Mouse (Mus musculus) stomach, embryonic 16.5 days (tissue): ENCODE results near the gene Lrrtm1. TPM values are rescaled to one million over a fixed set of nuclear protein-coding genes. Genes with fewer than 3 reads are reported as not detected.

ENCODE experiments used
- ATAC-seq: fragments of 200-750 bp; cut with Nextera tagmentation; 2 replicates; pipeline ENCODE4 v1.8.0; 2017; ENCODE audit warnings: moderate number of reproducible peaks, moderate TSS enrichment; ENCODE audit not compliant: insufficient read depth, low FRiP score
- H3K27ac ChIP-seq: fragments of 300-500 bp; sonication (generic); 2 replicates; pipeline ENCODE4 v1.5.1; 2014; ENCODE audit warnings: low read length
- H3K27me3 ChIP-seq: fragments of 300-500 bp; sonication (generic); 2 replicates; pipeline ENCODE4 v1.6.1; 2014; ENCODE audit warnings: low read length, control low read depth, mixed read lengths; ENCODE audit not compliant: control insufficient read depth, insufficient read depth
- H3K36me3 ChIP-seq: fragments of 300-500 bp; sonication (generic); 2 replicates; pipeline ENCODE4 v1.6.1; 2014; ENCODE audit warnings: low read length; ENCODE audit not compliant: control insufficient read depth, insufficient read depth
- H3K4me1 ChIP-seq: fragments of 300-500 bp; sonication (generic); 2 replicates; pipeline ENCODE4 v1.6.1; 2014; ENCODE audit warnings: low read length, control low read depth, mixed read lengths; ENCODE audit not compliant: control insufficient read depth, insufficient read depth
- H3K4me2 ChIP-seq: fragments of 300-500 bp; sonication (generic); 2 replicates; pipeline ENCODE4 v1.6.1; 2014; ENCODE audit warnings: low read depth, low read length, mixed read lengths
- H3K4me3 ChIP-seq: fragments of 300-500 bp; sonication (generic); replicated peaks from 2 replicates; pipeline ENCODE4 v1.5.1; 2014; ENCODE audit warnings: mild to moderate bottlenecking, low read length
- H3K9ac ChIP-seq: fragments of 300-500 bp; sonication (generic); 2 replicates; pipeline ENCODE4 v1.6.1; 2014; ENCODE audit warnings: low read length
- H3K9me3 ChIP-seq: fragments of 300-500 bp; sonication (generic); replicated peaks from 2 replicates; pipeline ENCODE4 v1.6.1; 2016; ENCODE audit warnings: low read length, control low read depth; ENCODE audit not compliant: control insufficient read depth
- WGBS: fragments of 180-500 bp; shearing (Covaris S2); extraction: QIAGEN DNeasy Blood & Tissue Kit; methylation state at CpG from one replicate; pipeline ENCODE4 v1.1.7; 2014; 5-methylcytosine and 5-hydroxymethylcytosine counted together
- polyA plus RNA-seq: library from polyadenylated mRNA; unstranded; fragments of >200 nt; fragmentation: Nextera tagmentation; extraction: Ambion mirVana; gene quantifications from 2 replicates; pipeline ENCODE4 v1.2.1, GENCODE M21; 2015

The Lrrtm1 gene
- polyA plus RNA-seq = 2.9 and 3.1 TPM in 2 replicates

DNA sequence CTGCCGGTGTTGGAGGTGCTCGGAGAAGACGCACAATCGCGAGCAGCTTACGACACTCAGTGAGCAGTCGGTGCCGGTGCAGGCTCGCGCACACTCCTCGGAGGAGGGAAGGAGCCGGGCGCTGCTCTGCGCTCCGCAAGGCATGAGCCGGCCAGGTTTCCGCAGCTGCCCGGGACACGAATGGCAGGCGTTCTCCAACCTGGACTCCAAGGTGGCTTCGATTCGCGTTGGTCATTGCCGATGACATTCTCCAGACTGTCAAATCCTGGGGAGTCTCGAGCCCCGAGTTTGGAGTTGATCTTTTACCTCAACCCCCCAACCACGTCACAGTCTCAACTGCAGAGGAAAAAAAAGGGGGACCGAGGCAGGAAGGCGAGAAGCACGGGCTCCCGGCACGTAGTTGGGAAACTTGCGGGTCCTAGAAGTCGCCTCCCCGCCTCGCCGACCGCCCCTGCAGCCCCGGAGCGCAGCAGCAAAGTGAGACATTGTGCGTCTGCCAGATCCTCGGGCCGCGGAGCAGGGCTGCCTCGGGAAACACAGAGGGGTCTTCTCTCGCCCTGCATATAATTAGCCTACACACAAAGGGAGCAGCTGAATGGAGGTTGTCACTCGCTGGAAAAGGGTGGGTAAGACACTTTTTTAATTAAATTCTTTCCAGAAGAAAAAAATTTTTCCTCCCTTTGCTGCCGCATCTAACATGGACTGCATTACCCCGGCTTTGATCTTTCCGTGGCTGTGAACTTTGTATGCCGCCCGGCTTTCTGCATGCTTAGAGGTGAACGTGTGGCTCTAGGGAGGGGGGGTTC lies at the start of gene Lrrtm1:
Gene Lrrtm1, plus strand, starts transcription at position 89 of the 806 bp plus-strand sequence.
- Histone ChIP-seq H3K9ac (peak within 1 kb of the TSS; percentile 49), H3K27ac (no peak within 1 kb of the TSS), H3K27me3 (peaks cover 28% of the 10 kb centered on the region), H3K9me3 (no peaks in the 10 kb centered on the region), H3K4me3 (peak within 1 kb of the TSS; percentile 51), H3K36me3 (no peaks in the 10 kb centered on the region), H3K4me1 (peaks cover 8% of the 10 kb centered on the region; the same call in 1 of the 2 replicates), H3K4me2 (peak within 1 kb of the TSS; percentile 92)
- peak; percentile 77; the same call in 1 of the 2 replicates for ATAC-seq
- under 1% methylated on average over 53 of the region's 53 CpGs for WGBS

DNA sequence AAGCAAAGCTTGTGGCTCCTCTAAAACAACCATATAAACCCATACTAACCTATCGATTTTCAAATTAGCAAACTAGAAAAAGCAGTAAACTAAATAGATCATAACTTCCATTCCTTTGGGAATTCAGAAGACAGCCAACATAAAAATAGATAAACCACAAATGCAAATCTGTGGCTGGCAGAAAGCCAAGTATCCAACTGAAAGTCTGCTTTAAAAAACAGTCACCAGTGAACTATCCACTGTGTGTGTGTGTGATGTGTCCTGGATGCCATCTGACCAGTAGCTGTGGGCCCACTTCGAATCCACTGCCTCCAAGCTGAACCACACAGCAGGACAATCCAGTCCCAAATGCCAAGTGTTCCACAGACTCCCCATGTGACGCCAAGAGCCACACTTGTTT lies 45.8 kb upstream of the Lrrtm1 start:
- Histone ChIP-seq H3K9ac (no peak overlapping the region), H3K36me3 (no peaks in the 10 kb centered on the region), H3K4me1 (no peaks in the 10 kb centered on the region), H3K27ac (no peak overlapping the region), H3K9me3 (no peaks in the 10 kb centered on the region), H3K4me2 (no peak overlapping the region), H3K27me3 (no peaks in the 10 kb centered on the region), H3K4me3 (no peak overlapping the region)
- ATAC-seq = no peak
- WGBS = 75% methylated on average over 3 of the region's 3 CpGs

DNA sequence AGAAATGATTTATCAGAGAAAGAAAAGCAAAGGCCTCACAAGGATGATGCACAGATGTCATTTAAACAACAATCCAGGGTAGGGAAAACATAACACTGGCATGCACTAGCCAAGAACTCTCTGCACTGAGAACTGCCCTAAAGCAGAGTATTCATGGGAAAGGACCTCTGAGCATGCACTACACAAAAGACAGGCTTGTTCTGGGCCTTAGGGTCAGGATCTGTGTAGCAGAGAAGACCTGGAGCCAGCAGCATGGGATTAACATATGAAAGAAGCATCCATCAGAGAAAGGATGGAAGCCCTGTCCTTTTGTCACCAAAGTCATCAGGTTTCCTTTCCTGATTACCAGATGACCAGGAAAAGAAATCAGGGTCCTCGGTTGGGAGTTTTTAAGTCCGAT lies 43.1 kb upstream of the Lrrtm1 start:
- Histone ChIP-seq H3K36me3 (no peaks in the 10 kb centered on the region), H3K4me2 (no peak overlapping the region), H3K4me3 (no peak overlapping the region), H3K4me1 (no peaks in the 10 kb centered on the region), H3K9me3 (no peaks in the 10 kb centered on the region), H3K9ac (no peak overlapping the region), H3K27ac (no peak overlapping the region), H3K27me3 (no peaks in the 10 kb centered on the region)
- ATAC-seq = no peak
- 68% methylated on average over 2 of the region's 2 CpGs for WGBS

DNA sequence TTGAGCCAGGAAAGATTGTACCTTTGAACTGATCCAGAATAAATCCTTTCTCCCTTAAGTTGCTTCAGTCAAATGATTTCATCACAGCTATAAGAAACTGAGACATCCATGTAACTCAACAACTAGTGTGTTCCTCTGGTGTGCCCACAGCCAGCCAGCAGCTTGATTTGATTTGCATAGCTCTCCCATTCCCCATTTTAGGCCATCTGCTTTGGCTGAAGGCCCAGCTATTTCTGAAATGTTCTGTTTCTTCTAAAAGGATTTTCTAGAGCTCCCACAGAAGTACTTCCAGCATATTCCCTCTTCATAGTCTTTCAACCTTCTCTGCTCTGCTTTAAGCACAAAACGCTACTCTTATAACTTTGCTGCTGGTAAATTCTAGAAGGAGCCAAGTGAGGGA lies 33.3 kb upstream of the Lrrtm1 start:
- WGBS = 79% methylated on average over 1 of the region's 1 CpGs
- no peak overlapping the region for H3K4me3 ChIP-seq
- H3K4me2 ChIP-seq = no peak overlapping the region
- H3K27me3 ChIP-seq = no peaks in the 10 kb centered on the region
- H3K36me3 ChIP-seq = no peaks in the 10 kb centered on the region
- H3K27ac ChIP-seq = no peak overlapping the region
- ATAC-seq = no peak
- H3K9ac ChIP-seq = no peak overlapping the region
- no peaks in the 10 kb centered on the region for H3K4me1 ChIP-seq
- no peaks in the 10 kb centered on the region for H3K9me3 ChIP-seq

DNA sequence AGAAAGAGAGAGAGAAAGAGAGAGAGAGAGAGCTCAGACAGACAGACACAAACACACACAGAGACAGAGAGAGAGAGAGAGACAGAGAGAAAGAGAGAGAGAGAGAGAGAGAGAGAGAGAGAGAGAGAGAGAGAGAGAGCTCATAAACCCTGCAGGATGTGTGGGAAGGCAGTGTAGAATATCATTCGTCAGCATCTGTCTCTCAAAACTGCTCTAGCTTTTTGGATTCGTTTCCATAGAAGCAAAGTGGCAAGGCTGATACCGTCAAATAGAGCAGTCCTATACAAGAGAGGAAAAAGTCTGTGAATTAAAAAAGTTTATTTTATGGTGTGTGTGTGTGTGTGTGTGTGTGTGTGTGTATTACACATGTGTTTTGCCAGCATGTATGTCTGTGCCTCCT lies 32.6 kb upstream of the Lrrtm1 start:
- Histone ChIP-seq H3K27me3 (no peaks in the 10 kb centered on the region), H3K36me3 (no peaks in the 10 kb centered on the region), H3K4me1 (no peaks in the 10 kb centered on the region), H3K4me2 (no peak overlapping the region), H3K9ac (no peak overlapping the region), H3K4me3 (no peak overlapping the region), H3K9me3 (no peaks in the 10 kb centered on the region), H3K27ac (no peak overlapping the region)
- ATAC-seq = no peak
- WGBS = 57% methylated on average over 3 of the region's 3 CpGs

DNA sequence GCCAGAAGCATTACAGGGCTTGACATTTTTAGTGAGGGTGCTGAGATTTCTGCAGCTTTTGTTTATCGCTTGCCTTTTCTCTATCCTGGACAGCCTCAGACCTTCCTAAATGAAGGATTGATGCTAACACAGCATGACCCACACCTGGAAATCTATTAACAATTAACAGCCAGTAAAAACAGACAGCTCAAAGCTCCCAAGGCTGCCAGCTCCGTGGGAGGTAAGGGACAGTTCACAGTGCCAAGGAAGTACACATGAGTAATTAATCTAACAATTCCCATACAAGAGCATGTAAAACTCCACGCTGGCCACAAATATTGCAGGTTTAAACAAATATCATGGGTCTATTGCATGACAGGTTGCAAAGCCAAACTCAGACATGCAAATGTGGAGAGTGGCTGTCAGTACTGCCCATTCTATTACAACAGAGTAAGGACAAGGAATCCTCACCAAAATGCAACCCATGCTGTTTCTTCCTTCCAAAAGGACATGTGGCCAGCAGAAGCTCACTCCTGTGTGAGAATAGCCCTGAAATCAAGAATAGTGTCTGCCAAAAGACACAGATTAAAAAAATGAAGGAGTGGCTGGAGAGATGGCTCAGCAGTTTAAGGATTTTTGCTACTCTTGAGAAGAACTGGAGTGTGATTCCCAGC lies 28.6 kb upstream of the Lrrtm1 start:
- Histone ChIP-seq H3K4me1 (no peaks in the 10 kb centered on the region), H3K9ac (no peak overlapping the region), H3K27ac (no peak overlapping the region), H3K4me2 (no peak overlapping the region), H3K4me3 (no peak overlapping the region), H3K27me3 (no peaks in the 10 kb centered on the region), H3K9me3 (no peaks in the 10 kb centered on the region), H3K36me3 (no peaks in the 10 kb centered on the region)
- ATAC-seq = no peak
- 18% methylated on average over 3 of the region's 3 CpGs for WGBS

DNA sequence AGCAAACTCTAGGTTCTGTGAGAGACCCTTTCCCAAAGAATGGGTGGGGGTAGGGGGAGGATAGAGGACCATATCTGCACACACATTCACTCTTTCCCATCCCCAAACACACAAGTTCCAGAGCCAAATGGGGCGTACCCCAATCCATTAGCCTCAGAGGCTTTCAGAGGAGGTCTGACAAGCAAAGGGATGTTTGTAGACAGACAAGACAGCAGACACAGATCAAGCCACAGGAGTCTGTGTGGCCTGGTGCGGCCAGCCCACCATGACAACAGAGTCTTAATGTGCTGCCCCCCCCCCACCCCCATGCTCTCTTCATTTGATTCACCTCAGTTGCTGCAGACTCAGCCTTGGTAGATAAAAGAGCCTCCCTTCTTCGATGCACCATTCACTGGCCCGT lies 27.2 kb upstream of the Lrrtm1 start:
- Histone ChIP-seq H3K9me3 (no peaks in the 10 kb centered on the region), H3K4me2 (no peak overlapping the region), H3K4me3 (no peak overlapping the region), H3K4me1 (no peaks in the 10 kb centered on the region), H3K36me3 (no peaks in the 10 kb centered on the region), H3K9ac (no peak overlapping the region), H3K27me3 (no peaks in the 10 kb centered on the region), H3K27ac (no peak overlapping the region)
- ATAC-seq = no peak
- WGBS = 77% methylated on average over 4 of the region's 4 CpGs

DNA sequence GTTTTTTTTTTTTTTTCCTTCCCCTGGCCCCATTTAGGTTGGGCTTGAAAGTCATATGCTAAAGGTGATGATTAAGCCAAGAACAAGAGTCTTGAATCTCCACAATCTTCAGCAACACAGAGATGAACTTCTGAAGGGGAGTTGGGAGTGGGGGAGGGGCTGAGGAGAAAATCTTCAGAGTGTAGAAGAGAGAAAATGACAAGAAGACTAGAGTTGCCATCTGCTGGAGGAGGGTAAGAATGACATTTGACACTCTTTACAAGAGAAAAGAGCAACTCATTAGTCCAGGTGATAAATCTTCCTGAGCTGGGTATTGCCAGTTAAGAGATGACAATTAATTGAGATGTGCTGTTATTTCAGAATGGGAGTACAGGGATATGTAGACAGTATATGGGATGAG lies 23.6 kb upstream of the Lrrtm1 start:
- no peaks in the 10 kb centered on the region for H3K27me3 ChIP-seq
- no peaks in the 10 kb centered on the region for H3K36me3 ChIP-seq
- no peak overlapping the region for H3K4me3 ChIP-seq
- no peak overlapping the region for H3K27ac ChIP-seq
- no peaks in the 10 kb centered on the region for H3K4me1 ChIP-seq
- no peak overlapping the region for H3K4me2 ChIP-seq
- H3K9me3 ChIP-seq = no peaks in the 10 kb centered on the region
- no peak for ATAC-seq
- no peak overlapping the region for H3K9ac ChIP-seq

DNA sequence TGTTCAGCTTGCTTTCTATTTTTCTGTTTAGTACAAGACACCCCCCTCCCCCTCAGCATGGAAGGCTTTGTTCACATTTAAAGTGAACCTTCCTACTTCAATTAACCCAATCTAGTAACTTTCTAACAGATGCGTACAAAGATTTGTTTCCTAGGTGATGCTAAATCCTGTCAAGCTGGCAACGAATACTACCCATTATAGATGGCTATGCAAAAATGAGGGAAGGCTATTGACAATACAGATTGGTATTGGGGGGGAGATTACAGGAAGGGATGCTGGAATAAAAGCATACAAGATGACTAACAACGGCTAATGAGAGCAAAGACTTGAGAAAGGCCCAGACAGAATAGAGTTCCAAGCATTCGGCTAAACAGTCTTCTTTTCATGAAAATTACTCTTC lies 21.7 kb upstream of the Lrrtm1 start:
- no peak overlapping the region for H3K4me2 ChIP-seq
- no peaks in the 10 kb centered on the region for H3K36me3 ChIP-seq
- no peak overlapping the region for H3K4me3 ChIP-seq
- ATAC-seq = no peak
- H3K4me1 ChIP-seq = no peaks in the 10 kb centered on the region
- no peaks in the 10 kb centered on the region for H3K9me3 ChIP-seq
- WGBS = 64% methylated on average over 4 of the region's 4 CpGs
- no peak overlapping the region for H3K27ac ChIP-seq
- no peaks in the 10 kb centered on the region for H3K27me3 ChIP-seq
- no peak overlapping the region for H3K9ac ChIP-seq
